Mouse (Mus musculus): ENCODE results near the gene Vmn1r160.
"Not testable (repeated sequence)": the region's sequence is repeated elsewhere in the genome, so short reads cannot be mapped to it uniquely, and the experiment has no call there.

Gene Vmn1r160

GRCm38 (mm10) chr7:22870924-22871323 lies at the start of gene Vmn1r160:
Vmn1r160 (plus strand) TSS chr7:22871224.
- not testable (repeated sequence) for DNase-seq (ENCODE audit: low spot score in 2 of 2)

GRCm38 (mm10) chr7:22843505-22843904 lies 27.5 kb upstream of the Vmn1r160 start, which contains the start of gene Vmn1r159:
Vmn1r159 (minus strand) TSS chr7:22843605.
- DNase-seq (ENCODE audit: low spot score in 2 of 2) = not testable (repeated sequence)
